Mouse (Mus musculus) cerebellum, adult 9-11 months (tissue): ENCODE measurements around the gene Rras.
"Not testable (repeated sequence)": the region's sequence is repeated elsewhere in the genome, so short reads cannot be mapped to it uniquely, and the experiment has no call there.

Source experiments
- DNase-seq: peaks from one replicate; pipeline ENCODE4 v3.0.0; 2022

Rras gene

GRCm38 (mm10) chr7:45000539-45001114 is 17.1 kb upstream of the Rras start:
- no peak for DNase-seq

DNA sequence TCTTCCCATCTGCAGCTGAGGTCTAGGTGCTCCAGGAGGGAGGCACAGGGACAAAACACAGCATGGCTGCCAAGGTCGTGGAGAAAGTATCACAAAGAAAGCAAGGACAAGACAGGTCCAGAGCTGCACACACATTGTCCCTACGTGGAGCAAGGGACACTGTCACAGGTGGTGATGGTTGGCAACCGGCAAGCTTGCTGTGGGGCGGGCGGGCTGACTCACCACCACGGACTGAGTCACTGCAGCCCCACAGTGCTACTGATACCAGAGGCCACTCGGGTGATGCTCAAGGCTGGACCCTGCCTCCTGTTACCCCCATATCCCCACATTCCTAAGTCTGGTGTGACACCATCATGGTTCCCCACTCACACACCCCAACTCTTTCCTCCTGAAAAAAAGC is 15.3 kb upstream of the Rras start:
- peak; percentile 46 for DNase-seq

GRCm38 (mm10) chr7:45004546-45004945 is 13.2 kb upstream of the Rras start:
- no peak for DNase-seq

- peak; percentile 38 for DNase-seq
Measured at GRCm38 (mm10) chr7:45005321-45005992, 12.3 kb upstream of the Rras start.

GRCm38 (mm10) chr7:45006503-45006902 is 11.3 kb upstream of the Rras start:
- peak; percentile 31 for DNase-seq

DNA sequence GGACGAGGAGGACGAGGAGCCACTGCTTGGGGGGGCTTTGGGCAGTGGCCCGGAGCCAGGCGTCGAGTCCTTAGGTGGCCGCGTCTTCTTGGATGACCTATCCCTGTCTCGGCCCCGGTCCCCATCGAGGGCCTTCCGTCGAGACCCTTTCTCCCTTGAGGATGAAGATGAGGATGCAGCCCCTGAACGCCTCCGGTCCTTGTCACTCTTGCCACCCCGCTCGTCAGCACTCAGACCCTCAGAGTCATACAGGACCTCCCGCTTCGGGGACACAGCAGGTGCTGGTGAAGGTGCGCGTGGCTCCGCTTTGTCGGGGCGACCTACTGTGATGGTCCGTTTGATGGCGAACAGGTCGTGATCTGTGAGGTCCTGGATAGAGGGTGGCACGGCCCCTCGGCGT is 10.6 kb upstream of the Rras start:
- DNase-seq, result peak; percentile 42

DNA sequence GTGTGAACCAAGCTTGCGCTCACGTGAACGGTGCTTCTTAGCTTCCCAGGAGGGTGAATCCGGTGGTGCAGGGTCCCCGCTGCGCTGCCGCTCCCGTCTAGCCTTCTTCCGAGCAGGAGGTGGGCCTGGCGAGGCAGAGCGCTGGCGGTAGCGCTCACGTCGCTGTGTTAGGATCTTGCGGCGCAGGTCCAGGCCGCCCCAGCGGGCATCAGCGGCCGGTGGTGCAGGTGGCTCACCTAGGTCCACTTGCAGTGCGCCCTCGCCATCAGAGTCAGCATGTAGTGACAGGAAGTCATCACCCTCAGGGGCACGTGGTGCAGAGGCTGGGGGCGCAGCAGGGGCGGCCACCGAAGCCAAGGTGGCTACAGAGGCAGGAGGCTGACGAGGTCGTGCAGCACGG is 9.9 kb upstream of the Rras start:
- DNase-seq, result peak; percentile 34

DNA sequence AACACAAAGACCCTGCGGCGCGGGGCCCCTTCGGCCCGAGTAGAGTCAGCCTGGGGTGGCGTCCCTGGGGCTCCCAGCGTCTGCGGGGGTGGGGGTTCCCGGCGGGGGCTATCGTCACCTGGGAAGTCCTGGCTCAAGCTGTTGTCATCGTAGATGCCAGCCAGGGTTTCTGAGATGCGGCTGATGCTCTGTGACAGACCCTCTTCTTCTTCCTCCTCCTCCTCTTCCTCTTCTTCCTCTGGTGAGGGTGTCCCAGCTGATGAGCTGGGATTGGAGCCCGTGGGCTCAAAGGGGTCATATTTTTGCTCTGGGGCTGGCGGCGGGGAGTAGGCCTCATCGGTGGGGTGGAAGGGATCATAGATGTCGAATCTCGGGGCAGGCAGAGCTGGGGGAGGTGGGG is 9.3 kb upstream of the Rras start:
- DNase-seq, result peak; percentile 27

GRCm38 (mm10) chr7:45012011-45012410 is 5.8 kb upstream of the Rras start:
- peak; percentile 36 for DNase-seq

DNA sequence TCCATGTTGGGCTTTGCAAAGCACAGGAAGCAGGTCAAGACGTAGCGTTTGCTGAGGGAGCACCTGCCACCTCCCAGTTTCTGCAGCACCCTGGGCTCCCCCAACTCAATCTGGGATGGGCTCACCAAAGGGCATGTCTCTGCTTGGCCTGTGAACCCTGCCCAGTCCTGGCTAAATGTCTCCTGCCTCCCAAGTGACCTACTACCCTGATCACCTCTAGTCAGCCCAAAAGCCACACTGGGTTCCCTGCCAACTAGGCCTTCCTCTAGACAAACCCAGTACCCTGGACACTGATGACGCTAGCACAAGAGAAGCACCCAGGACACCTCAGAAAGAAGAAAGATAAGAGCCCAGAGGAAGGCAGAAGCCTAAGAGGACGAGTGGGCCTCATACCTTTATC is 4.9 kb upstream of the Rras start:
- DNase-seq, result no peak

DNA sequence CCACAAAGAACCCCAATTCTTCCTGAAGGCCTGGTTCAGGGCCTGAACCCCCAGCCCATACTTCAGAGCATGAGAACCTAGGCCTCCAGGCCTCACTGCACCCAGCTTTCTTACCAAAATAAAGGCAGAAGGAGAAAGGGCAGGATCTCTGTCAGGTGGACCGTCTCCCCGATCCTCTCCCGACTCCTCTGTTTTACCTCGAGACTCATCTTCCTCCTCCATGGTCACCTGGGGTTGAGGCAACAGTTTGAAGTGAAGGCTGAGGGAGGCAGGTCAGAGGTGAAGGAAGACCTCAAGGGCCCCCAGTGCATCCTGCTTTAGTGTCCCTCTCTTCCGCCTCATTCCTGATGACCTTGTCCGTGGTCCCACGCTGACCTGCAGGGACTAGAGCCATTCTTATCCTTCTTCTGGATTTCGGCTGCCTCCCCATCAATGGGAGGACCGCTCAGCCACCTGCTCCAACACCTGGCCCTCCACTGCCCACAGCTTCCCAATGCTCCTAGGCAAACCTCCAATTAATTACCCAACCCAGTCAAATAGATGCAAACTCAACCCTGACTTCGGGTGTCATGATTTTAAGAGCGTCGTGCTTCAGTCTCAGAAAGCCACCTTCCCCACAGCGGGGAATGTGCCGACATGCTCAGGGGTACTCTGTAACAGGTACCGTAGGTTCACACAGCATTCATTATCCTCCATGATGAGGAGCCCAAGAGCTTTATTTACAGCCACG is 4.2 kb upstream of the Rras start:
- DNase-seq, result peak; percentile 59

DNA sequence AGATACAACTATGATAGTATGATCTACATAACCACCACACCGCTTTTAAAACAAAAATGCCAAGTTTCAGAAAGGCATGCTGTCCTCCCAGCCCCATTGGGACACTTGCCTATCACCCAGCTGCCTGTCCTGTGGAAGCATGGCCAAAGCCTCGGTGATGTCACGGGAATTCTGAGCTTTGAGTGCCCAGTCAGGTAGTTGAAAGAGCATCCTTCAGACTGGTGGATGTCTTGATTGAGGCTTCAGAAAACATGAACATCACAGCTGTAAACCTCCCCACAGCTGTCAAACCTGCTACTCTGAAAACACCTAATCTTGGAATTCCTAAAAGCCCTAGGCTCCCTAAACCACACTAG is 3.7 kb upstream of the Rras start:
- DNase-seq, result peak; percentile 54

- DNase-seq, result no peak
Measured at GRCm38 (mm10) chr7:45015344-45015956, 2.3 kb upstream of the Rras start.

GRCm38 (mm10) chr7:45015957-45016612 is 1.7 kb upstream of the Rras start, which contains the start of gene Scaf1:
TSS of gene Scaf1 (minus strand) at chr7:45016363.
- DNase-seq, result peak; percentile 100

DNA sequence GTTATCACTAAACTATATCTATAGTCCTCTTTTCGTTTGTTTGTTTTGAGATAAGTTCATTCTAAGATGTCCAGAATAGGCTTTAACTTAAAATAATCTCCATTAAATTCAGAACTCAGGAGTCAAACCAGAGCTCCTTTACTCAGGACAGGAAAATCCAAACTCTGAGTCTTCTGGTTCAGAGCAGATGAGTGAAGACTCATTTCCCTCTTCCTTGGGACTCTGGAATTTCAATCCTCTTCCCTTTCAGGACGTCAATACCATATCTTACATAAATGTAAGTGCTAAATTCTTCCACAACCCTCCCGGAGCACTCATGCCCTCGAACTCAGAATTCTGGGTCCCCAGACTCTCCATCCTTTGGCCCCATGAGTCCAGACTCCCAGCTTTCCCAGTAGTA is 1.0 kb upstream of the Rras start:
- DNase-seq, result no peak

DNA sequence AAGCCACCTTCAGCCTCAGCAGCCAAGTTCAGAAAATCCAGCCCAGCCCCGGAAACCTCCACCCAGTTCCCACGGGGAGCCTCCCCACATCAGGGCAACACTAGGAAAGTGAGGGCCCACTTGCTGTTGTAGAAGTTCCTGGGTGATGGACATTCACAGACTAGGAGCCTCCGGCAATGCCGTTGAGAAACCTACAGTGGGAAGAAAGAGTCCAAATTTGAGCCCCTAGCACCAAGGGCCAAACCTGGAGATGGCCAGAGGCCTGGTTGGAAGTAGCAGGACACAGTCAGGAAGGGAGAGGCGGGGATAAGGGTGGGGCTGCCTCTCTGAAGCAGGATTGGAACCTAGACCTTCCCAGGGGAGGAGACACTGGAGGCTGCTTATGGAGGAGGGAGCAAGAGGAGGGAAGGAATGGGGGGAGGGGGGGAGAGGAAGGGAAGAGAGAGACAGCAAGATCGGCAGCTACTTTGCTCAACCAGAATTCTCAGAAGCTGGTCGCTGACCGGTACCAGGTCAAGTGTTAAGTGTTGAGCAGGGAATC is 1.3 kb downstream of the Rras start:
- peak; percentile 66 for DNase-seq

- no peak for DNase-seq
Measured at GRCm38 (mm10) chr7:45020225-45020624, 2.5 kb downstream of the Rras start.

DNA sequence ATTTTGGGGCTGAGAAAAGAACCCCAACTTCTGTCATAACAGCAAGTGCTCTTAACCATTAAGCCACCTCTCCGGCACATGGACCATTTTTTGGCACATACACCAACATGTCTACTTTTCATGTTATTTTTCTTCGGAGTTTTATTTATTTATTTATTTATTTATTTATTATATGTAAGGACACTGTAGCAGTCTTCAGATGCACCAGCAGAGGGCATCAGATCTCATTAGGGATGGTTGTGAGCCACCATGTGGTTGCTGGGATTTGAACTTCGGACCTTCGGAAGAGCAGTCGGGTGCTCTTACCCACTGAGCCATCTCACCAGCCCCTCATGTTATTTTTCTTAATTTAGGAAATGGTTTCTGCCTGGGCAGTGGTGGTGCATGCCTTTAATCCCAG is 6.0 kb downstream of the Rras start:
- DNase-seq, result not testable (repeated sequence)

GRCm38 (mm10) chr7:45024281-45025248 is 6.8 kb downstream of the Rras start:
- no peak for DNase-seq

- DNase-seq, result no peak
Measured at GRCm38 (mm10) chr7:45025601-45026220, 8.0 kb downstream of the Rras start.

DNA sequence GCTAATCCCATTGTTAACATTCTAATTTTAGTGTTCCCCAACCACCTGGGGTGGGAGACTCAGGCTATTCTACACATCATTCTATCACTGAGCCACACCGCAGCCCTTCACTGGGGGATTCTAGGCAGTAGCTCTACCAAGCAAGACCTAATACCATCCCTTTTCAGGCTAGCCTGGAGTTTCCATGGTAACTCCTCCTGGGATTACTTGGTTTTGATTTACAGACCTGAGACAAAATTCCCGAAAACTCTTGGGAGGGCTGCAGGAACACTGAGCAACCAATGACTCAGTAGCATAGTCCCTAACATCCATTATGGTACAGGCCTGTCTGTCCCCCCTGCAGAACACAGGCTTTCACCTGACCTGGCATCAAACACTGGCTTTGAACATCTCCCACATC is 8.5 kb downstream of the Rras start:
- DNase-seq, result no peak
